Mouse (Mus musculus): Measurements from ENCODE around the gene Foxred2. TPM values are rescaled to one million over a fixed set of nuclear protein-coding genes. Genes with fewer than 3 reads are reported as not detected.

Foxred2 gene
- total and polyA plus RNA-seq, 2 experiments from 2014 or later = 10.3 to 31.0 TPM

DNA sequence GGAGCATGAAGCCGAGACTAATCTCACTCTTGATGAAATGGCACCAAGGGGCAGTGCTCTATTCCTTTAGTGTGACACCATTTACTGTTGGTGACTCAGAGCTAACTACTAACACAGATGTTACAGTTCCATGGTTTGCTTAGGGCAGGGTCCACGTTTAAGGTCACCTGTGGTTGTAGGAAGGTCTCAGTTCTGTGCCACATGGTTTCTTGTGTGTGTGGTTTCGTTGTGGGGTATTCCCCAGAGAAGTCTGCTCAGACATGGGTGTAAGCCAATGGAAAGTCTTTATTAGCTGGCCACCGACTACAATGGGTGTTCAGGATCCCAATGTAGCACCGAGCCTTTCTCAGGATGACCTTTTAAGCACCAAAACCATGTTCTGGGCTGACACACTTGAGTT is 18.0 kb downstream of the Foxred2 start:
- 66% methylated on average over 5 of the region's 5 CpGs for WGBS
- no peak for TF ChIP-seq CTCF (IDR thresholded peaks at IDR 0.05)

DNA sequence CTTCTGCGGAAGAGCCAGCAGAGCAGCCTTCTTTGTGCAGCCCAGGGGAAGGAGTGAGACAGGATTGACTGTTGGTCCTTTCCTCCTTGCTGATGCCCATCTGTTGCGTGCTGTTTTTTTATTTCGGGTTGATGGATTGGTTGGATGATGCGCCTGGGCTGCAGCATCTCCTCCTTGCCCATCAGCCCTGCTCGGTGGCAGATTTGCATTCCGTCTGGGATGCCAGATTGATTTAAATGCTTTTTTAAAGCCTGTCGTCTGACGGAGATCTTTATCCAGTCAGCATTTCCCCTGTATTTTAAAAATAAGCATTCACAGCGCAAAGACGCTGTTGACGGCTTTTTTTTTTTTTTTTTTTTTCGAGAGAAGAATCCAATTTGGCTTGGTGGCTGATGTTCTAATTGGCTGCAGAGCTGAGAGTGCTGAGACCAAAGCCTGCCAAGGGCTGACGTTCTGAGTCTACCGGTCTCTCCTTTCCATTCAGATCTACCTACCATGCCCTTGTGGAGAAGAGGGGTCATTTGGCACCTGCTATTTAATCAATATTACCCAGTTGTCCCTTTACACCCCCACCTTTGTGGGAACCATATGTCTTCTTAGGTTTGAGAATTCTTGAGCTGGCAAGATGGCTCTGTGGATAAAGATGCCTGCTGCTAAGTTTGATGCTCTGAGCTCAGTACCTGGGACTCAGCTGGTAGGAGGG is 20.7 kb downstream of the Foxred2 start:
- H3K4me2 ChIP-seq (ENCODE audit: low read depth, low read length, poor library complexity, severe bottlenecking) = no peak overlapping the region
- ATAC-seq (ENCODE audit: low FRiP score) = no peak
- H3K4me3 ChIP-seq (ENCODE audit: low read depth, low read length) = no peak overlapping the region
- no peak overlapping the region for H3K27ac ChIP-seq (ENCODE audit: low read depth, low read length)
- TF ChIP-seq CTCF (IDR thresholded peaks at IDR 0.05) = no peak
- H3K27me3 ChIP-seq (ENCODE audit: insufficient read depth, low read length) = no peaks in the 10 kb centered on the region
- no peak overlapping the region for H3K9ac ChIP-seq (replicated peaks; ENCODE audit: low read length, poor library complexity, severe bottlenecking)
- peak; percentile 53 for DNase-seq (ENCODE audit: low spot score)
- WGBS = 79% methylated on average over 14 of the region's 14 CpGs
- no peaks in the 10 kb centered on the region for H3K9me3 ChIP-seq (ENCODE audit: low read length)
- peaks cover 6% of the 10 kb centered on the region; the same call in 1 of the 2 replicates for H3K4me1 ChIP-seq (ENCODE audit: insufficient read depth, low read length)
- no peaks in the 10 kb centered on the region for H3K36me3 ChIP-seq (ENCODE audit: insufficient read depth, low read length)

More for the DNA sequence above, 18.0 kb downstream of the Foxred2 start:
- Histone ChIP-seq H3K36me3 (ENCODE audit: insufficient read depth, low read length) (peaks cover 20% of the 10 kb centered on the region), H3K4me2 (ENCODE audit: low read depth, low read length, poor library complexity, severe bottlenecking) (no peak overlapping the region), H3K4me1 (ENCODE audit: insufficient read depth, low read length) (peaks cover 4% of the 10 kb centered on the region; the same call in 1 of the 2 replicates), H3K4me3 (ENCODE audit: low read depth, low read length) (no peak overlapping the region), H3K9me3 (ENCODE audit: low read length) (no peaks in the 10 kb centered on the region), H3K9ac (replicated peaks; ENCODE audit: low read length, poor library complexity, severe bottlenecking) (no peak overlapping the region), H3K27me3 (ENCODE audit: insufficient read depth, low read length) (no peaks in the 10 kb centered on the region), H3K27ac (ENCODE audit: low read depth, low read length) (no peak overlapping the region)
- DNase-seq (ENCODE audit: low spot score) (no peak), ATAC-seq (ENCODE audit: low FRiP score) (no peak)

DNA sequence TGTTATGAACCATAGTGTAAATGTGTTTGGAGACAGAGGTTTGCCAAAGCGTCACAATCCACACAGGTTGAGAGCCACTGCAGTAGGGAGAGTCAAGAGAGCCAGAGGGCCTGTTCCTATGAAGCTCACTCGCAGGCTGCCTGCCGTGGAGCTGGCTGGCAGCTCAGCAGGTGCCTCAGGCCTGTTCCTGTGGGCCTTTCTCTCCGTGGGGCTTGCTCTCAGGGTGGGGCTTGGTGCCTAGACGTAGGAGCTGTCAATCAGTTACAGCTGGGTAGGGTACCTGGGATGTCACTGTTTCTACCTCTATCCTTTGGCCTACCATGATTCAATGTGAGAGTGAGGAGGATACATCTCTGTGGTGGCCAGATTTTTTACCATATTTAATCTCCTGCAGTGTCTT is 21.6 kb downstream of the Foxred2 start:
- H3K4me1 ChIP-seq (ENCODE audit: insufficient read depth, low read length) = peaks cover 7% of the 10 kb centered on the region; the same call in 1 of the 2 replicates
- H3K36me3 ChIP-seq (ENCODE audit: insufficient read depth, low read length) = no peaks in the 10 kb centered on the region
- DNase-seq (ENCODE audit: low spot score) (no peak), ATAC-seq (ENCODE audit: low FRiP score) (no peak)
- no peak overlapping the region for H3K27ac ChIP-seq (ENCODE audit: low read depth, low read length)
- H3K9ac ChIP-seq (replicated peaks; ENCODE audit: low read length, poor library complexity, severe bottlenecking) = no peak overlapping the region
- TF ChIP-seq CTCF (IDR thresholded peaks at IDR 0.05) = no peak
- WGBS = 65% methylated on average over 5 of the region's 5 CpGs
- H3K4me2 ChIP-seq (ENCODE audit: low read depth, low read length, poor library complexity, severe bottlenecking) = no peak overlapping the region
- H3K9me3 ChIP-seq (ENCODE audit: low read length) = no peaks in the 10 kb centered on the region
- no peak overlapping the region for H3K4me3 ChIP-seq (ENCODE audit: low read depth, low read length)
- no peaks in the 10 kb centered on the region for H3K27me3 ChIP-seq (ENCODE audit: insufficient read depth, low read length)

DNA sequence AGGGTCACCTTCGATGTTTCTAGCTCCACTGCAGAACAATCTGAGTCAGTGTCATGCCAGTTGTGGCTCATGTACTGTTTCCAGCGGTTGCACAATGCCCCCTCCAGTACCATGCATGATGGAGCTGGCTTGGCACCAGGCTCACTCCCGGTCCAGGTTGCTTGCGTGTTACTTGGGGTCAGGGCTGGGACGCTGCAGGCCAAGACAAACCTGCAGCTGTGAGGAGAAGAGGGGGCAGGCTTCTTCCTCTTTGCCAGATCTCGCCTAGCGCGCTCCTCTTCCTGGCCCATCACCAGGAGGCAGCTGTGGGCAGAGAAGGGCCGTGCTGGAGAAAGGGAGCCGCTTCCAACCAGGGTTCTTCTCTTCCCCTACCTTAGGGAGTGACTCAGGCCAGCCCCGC is 22.2 kb downstream of the Foxred2 start:
- whole genome bisulfite sequencing = 79% methylated on average over 11 of the region's 11 CpGs
- ATAC-seq (ENCODE audit: low FRiP score) = no peak
- Histone ChIP-seq H3K4me1 (ENCODE audit: insufficient read depth, low read length) (peaks cover 13% of the 10 kb centered on the region; the same call in 1 of the 2 replicates), H3K27ac (ENCODE audit: low read depth, low read length) (no peak overlapping the region), H3K36me3 (ENCODE audit: insufficient read depth, low read length) (no peaks in the 10 kb centered on the region), H3K4me2 (ENCODE audit: low read depth, low read length, poor library complexity, severe bottlenecking) (no peak overlapping the region), H3K4me3 (ENCODE audit: low read depth, low read length) (no peak overlapping the region), H3K9ac (replicated peaks; ENCODE audit: low read length, poor library complexity, severe bottlenecking) (no peak overlapping the region), H3K9me3 (ENCODE audit: low read length) (no peaks in the 10 kb centered on the region), H3K27me3 (ENCODE audit: insufficient read depth, low read length) (no peaks in the 10 kb centered on the region)
- TF ChIP-seq CTCF (IDR thresholded peaks at IDR 0.05) = no peak
- DNase-seq (ENCODE audit: low spot score) = no peak

DNA sequence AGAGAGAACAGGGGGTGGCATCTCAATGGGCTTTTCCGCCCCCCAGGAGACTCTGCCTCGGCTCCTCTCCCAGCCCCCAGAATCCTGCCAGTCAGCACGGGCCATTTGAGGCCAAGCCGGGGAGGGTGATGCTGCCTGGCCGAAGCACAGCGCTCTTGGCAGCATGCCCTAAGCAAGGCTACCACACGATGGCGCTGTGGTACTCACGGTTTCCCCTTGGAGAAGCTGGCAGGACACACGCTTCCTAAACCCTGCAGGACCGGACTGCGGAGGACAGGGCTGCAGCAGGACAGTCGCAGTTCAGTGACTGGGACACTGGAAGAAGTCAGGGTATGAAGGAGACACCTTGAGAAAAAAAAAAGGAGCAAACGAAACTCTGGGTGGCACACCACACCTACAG is 22.8 kb downstream of the Foxred2 start:
- TF ChIP-seq CTCF (IDR thresholded peaks at IDR 0.05) = peak; percentile 97
- Histone ChIP-seq H3K4me1 (ENCODE audit: insufficient read depth, low read length) (peaks cover 13% of the 10 kb centered on the region; the same call in 1 of the 2 replicates), H3K9ac (replicated peaks; ENCODE audit: low read length, poor library complexity, severe bottlenecking) (no peak overlapping the region), H3K27ac (ENCODE audit: low read depth, low read length) (no peak overlapping the region), H3K36me3 (ENCODE audit: insufficient read depth, low read length) (no peaks in the 10 kb centered on the region), H3K4me3 (ENCODE audit: low read depth, low read length) (no peak overlapping the region), H3K9me3 (ENCODE audit: low read length) (no peaks in the 10 kb centered on the region), H3K27me3 (ENCODE audit: insufficient read depth, low read length) (no peaks in the 10 kb centered on the region), H3K4me2 (ENCODE audit: low read depth, low read length, poor library complexity, severe bottlenecking) (peak overlapping the region; percentile 36)
- WGBS = under 1% methylated on average over 14 of the region's 14 CpGs
- ATAC-seq (ENCODE audit: low FRiP score) (0 out of 2 replicates have a peak, but pooled peaks have one; percentile 15), DNase-seq (ENCODE audit: low spot score) (peak; percentile 94)

DNA sequence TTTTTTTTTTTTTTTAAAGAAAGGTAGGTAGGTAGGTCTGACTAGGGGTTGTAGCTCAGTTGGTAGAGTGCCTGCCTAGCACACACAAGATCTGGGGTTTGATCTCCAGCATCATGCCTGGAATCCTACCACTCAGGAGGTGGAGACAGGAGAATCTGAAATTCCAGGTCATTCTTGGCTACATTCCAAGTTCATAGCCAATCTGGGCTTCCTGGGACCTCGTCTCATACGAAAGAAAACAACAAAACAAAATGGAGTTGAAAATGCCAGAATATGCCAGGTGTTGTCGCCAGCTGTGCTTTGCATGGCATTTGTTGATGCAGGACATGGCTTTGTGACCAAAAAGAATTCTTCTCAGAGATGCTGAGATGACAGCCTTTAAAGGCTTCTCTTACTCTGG is 23.3 kb downstream of the Foxred2 start:
- Histone ChIP-seq H3K36me3 (ENCODE audit: insufficient read depth, low read length) (no peaks in the 10 kb centered on the region), H3K9me3 (ENCODE audit: low read length) (no peaks in the 10 kb centered on the region), H3K4me2 (ENCODE audit: low read depth, low read length, poor library complexity, severe bottlenecking) (no peak overlapping the region), H3K27me3 (ENCODE audit: insufficient read depth, low read length) (no peaks in the 10 kb centered on the region), H3K27ac (ENCODE audit: low read depth, low read length) (no peak overlapping the region), H3K4me3 (ENCODE audit: low read depth, low read length) (no peak overlapping the region), H3K4me1 (ENCODE audit: insufficient read depth, low read length) (peaks cover 13% of the 10 kb centered on the region; the same call in 1 of the 2 replicates), H3K9ac (replicated peaks; ENCODE audit: low read length, poor library complexity, severe bottlenecking) (no peak overlapping the region)
- ATAC-seq (ENCODE audit: low FRiP score) (no peak), DNase-seq (ENCODE audit: low spot score) (no peak)
- 66% methylated on average over 3 of the region's 3 CpGs for WGBS
- TF ChIP-seq CTCF (IDR thresholded peaks at IDR 0.05) = no peak
